In genomic region chr2:165982512-165983389, GRCm38 (mm10) we compare ENCODE assay signal across 8 mouse cellular contexts. TPM values are rescaled to one million over a fixed set of nuclear protein-coding genes. Genes with fewer than 3 reads are reported as not detected.
DNase-seq lines count a peak whose midpoint lies in the region; ATAC-seq and TF ChIP-seq lines count a peak whose summit lies in the region.

No protein-coding gene starts in this region.

- no peaks in the 10 kb centered on the region for H3K27me3 ChIP-seq in intestine, postnatal 0 days (replicated peaks; ENCODE audit: control insufficient read depth, insufficient read depth, low read length)
- no peaks in the 10 kb centered on the region for H3K27me3 ChIP-seq in lung, embryonic 15.5 days
- H3K27me3 ChIP-seq in stomach, embryonic 14.5 days (ENCODE audit: control insufficient read depth, insufficient read depth, low read length), result no peaks in the 10 kb centered on the region
- no peaks in the 10 kb centered on the region for H3K27me3 ChIP-seq in midbrain, embryonic 13.5 days
- no peaks in the 10 kb centered on the region for H3K27me3 ChIP-seq in hindbrain, embryonic 11.5 days (ENCODE audit: control insufficient read depth, insufficient read depth, low read length)

- H3K4me2 ChIP-seq in intestine, postnatal 0 days (replicated peaks; ENCODE audit: low read depth), result no peak overlapping the region; the same call in 1 of the 2 replicates
- no peak overlapping the region for H3K4me2 ChIP-seq in lung, embryonic 15.5 days
- no peak overlapping the region for H3K4me2 ChIP-seq in stomach, embryonic 14.5 days (replicated peaks; ENCODE audit: low read depth, low read length)
- no peak overlapping the region for H3K4me2 ChIP-seq in midbrain, embryonic 13.5 days (replicated peaks)
- no peak overlapping the region for H3K4me2 ChIP-seq in hindbrain, embryonic 11.5 days (replicated peaks; ENCODE audit: low read depth, low read length)

- no peaks in the 10 kb centered on the region; the same call in 1 of the 2 replicates for H3K4me1 ChIP-seq in intestine, postnatal 0 days (replicated peaks; ENCODE audit: control insufficient read depth, insufficient read depth, low read length)
- peaks cover 6% of the 10 kb centered on the region for H3K4me1 ChIP-seq in lung, embryonic 15.5 days
- peaks cover 5% of the 10 kb centered on the region; the same call in 1 of the 2 replicates for H3K4me1 ChIP-seq in stomach, embryonic 14.5 days (ENCODE audit: control insufficient read depth, insufficient read depth, low read length)
- H3K4me1 ChIP-seq in midbrain, embryonic 13.5 days (replicated peaks), result peaks cover 7% of the 10 kb centered on the region
- no peaks in the 10 kb centered on the region; the same call in 1 of the 2 replicates for H3K4me1 ChIP-seq in hindbrain, embryonic 11.5 days (replicated peaks; ENCODE audit: control insufficient read depth, insufficient read depth, low read length)

- 0 out of 2 replicates have a peak overlapping the region, but pooled peaks have one; percentile 12 for H3K27ac ChIP-seq in intestine, postnatal 0 days (ENCODE audit: low read depth, low read length)
- 0 out of 2 replicates have a peak overlapping the region, but pooled peaks have one; percentile 10 for H3K27ac ChIP-seq in lung, embryonic 15.5 days
- peak overlapping the region; percentile 4; the same call in 1 of the 2 replicates for H3K27ac ChIP-seq in stomach, embryonic 14.5 days (ENCODE audit: low read length)
- H3K27ac ChIP-seq in midbrain, embryonic 13.5 days, result no peak overlapping the region
- H3K27ac ChIP-seq in hindbrain, embryonic 11.5 days (ENCODE audit: low read depth, low read length), result no peak overlapping the region

- no peak overlapping the region for H3K9ac ChIP-seq in intestine, postnatal 0 days (ENCODE audit: low read depth, low read length)
- no peak overlapping the region for H3K9ac ChIP-seq in lung, embryonic 15.5 days
- no peak overlapping the region for H3K9ac ChIP-seq in stomach, embryonic 14.5 days (replicated peaks; ENCODE audit: low read depth, low read length)
- H3K9ac ChIP-seq in midbrain, embryonic 13.5 days (replicated peaks), result no peak overlapping the region
- no peak overlapping the region for H3K9ac ChIP-seq in hindbrain, embryonic 11.5 days (ENCODE audit: low read depth, low read length)

- H3K4me3 ChIP-seq in intestine, postnatal 0 days (ENCODE audit: low read depth, low read length), result no peak overlapping the region
- no peak overlapping the region for H3K4me3 ChIP-seq in lung, embryonic 15.5 days
- no peak overlapping the region for H3K4me3 ChIP-seq in stomach, embryonic 14.5 days (ENCODE audit: low read depth, low read length)
- no peak overlapping the region for H3K4me3 ChIP-seq in midbrain, embryonic 13.5 days (replicated peaks)
- H3K4me3 ChIP-seq in hindbrain, embryonic 11.5 days (ENCODE audit: low read depth, low read length), result no peak overlapping the region

- peak; percentile 98 for DNase-seq in CD4-positive helper T cell, adult 2 months (ENCODE audit: low read depth, low spot score)
- peak; percentile 64 for DNase-seq in MN1 (ENCODE audit: low spot score)
- DNase-seq in fat pad, adult 2 months (ENCODE audit: extremely low read depth, low read depth, low spot score), result peak; percentile 96
- DNase-seq in hindbrain, embryonic 11.5 days (ENCODE audit: low spot score), result no peak

- ATAC-seq in intestine, postnatal 0 days, result peak; percentile 65
- no peak; the same call in 1 of the 2 replicates for ATAC-seq in lung, embryonic 15.5 days (ENCODE audit: borderline replicate concordance, extremely low read depth, low FRiP score, low TSS enrichment)
- ATAC-seq in stomach, embryonic 14.5 days (ENCODE audit: insufficient number of reproducible peaks, insufficient read depth, low FRiP score, low read depth), result 0 out of 2 replicates have a peak, but pooled peaks have one; percentile 46
- ATAC-seq in midbrain, embryonic 13.5 days, result no peak
- ATAC-seq in hindbrain, embryonic 11.5 days (ENCODE audit: low FRiP score), result no peak

- TF ChIP-seq CTCF in intestine, postnatal 0 days (IDR thresholded peaks at IDR 0.05; ENCODE audit: low read depth), result no peak

- H3K9me3 ChIP-seq in intestine, postnatal 0 days (ENCODE audit: control insufficient read depth), result no peaks in the 10 kb centered on the region
- no peaks in the 10 kb centered on the region for H3K9me3 ChIP-seq in lung, embryonic 15.5 days
- H3K9me3 ChIP-seq in stomach, embryonic 14.5 days (ENCODE audit: control insufficient read depth, low read depth, low read length), result no peaks in the 10 kb centered on the region
- H3K9me3 ChIP-seq in midbrain, embryonic 13.5 days, result no peaks in the 10 kb centered on the region
- no peaks in the 10 kb centered on the region for H3K9me3 ChIP-seq in hindbrain, embryonic 11.5 days (ENCODE audit: control insufficient read depth, low read length)

- H3K36me3 ChIP-seq in intestine, postnatal 0 days (ENCODE audit: control insufficient read depth, insufficient read depth), result no peaks in the 10 kb centered on the region
- H3K36me3 ChIP-seq in lung, embryonic 15.5 days, result no peaks in the 10 kb centered on the region
- no peaks in the 10 kb centered on the region for H3K36me3 ChIP-seq in stomach, embryonic 14.5 days (ENCODE audit: control insufficient read depth, insufficient read depth, low read length)
- no peaks in the 10 kb centered on the region for H3K36me3 ChIP-seq in midbrain, embryonic 13.5 days
- H3K36me3 ChIP-seq in hindbrain, embryonic 11.5 days (ENCODE audit: control insufficient read depth, insufficient read depth, low read length), result no peaks in the 10 kb centered on the region

- 49% methylated on average over 16 of the region's 16 CpGs for WGBS in intestine, postnatal 0 days
- 48% methylated on average over 16 of the region's 16 CpGs for WGBS in lung, embryonic 15.5 days
- 44% methylated on average over 16 of the region's 16 CpGs for WGBS in stomach, embryonic 14.5 days
- WGBS in midbrain, embryonic 13.5 days, result 66% methylated on average over 16 of the region's 16 CpGs
- WGBS in hindbrain, embryonic 11.5 days, result 63% methylated on average over 16 of the region's 16 CpGs

RNA-seq across cellular contexts. Expression of gene Ncoa3, which starts 9.7 kb away (rescaled TPM):
- 4.7 and 5.7 TPM in 2 replicates for polyA plus RNA-seq in intestine, postnatal 0 days (2015; fragmentation: Nextera tagmentation; extraction: Ambion mirVana)
- polyA plus RNA-seq in lung, embryonic 15.5 days (2015; fragmentation: Nextera tagmentation; extraction: Ambion mirVana), result 11.1 and 13.7 TPM in 2 replicates
- polyA plus RNA-seq in stomach, embryonic 14.5 days (2014; fragmentation: Nextera tagmentation; extraction: Ambion mirVana), result 22.8 and 25.7 TPM in 2 replicates
- 14.3 and 14.4 TPM in 2 replicates for polyA plus RNA-seq in midbrain, embryonic 13.5 days (2015; fragmentation: Nextera tagmentation; extraction: Ambion mirVana)
- 16.7 and 17.1 TPM in 2 replicates for polyA plus RNA-seq in hindbrain, embryonic 11.5 days (2014; fragmentation: Nextera tagmentation; extraction: Ambion mirVana)

Comparison
In these comparisons a context has a peak if more than half of its experiments do, and no peak if none do; other contexts are left out.
1. ATAC-seq: peak in intestine, postnatal 0 days (single experiment) and stomach, embryonic 14.5 days (single experiment); none in lung, embryonic 15.5 days (single experiment), midbrain, embryonic 13.5 days (single experiment) and hindbrain, embryonic 11.5 days (single experiment).
2. H3K27ac ChIP-seq: peak in intestine, postnatal 0 days (single experiment), lung, embryonic 15.5 days (single experiment) and stomach, embryonic 14.5 days (single experiment); none in midbrain, embryonic 13.5 days (single experiment) and hindbrain, embryonic 11.5 days (single experiment).